Comparison of ENCODE assay signal across 11 mouse cellular contexts in genomic region chr5:105691645-105692044, GRCm38 (mm10). TPM values are rescaled to one million over a fixed set of nuclear protein-coding genes. Genes with fewer than 3 reads are reported as not detected.
DNase-seq lines count a peak whose midpoint lies in the region; ATAC-seq and TF ChIP-seq lines count a peak whose summit lies in the region.
"Had no signal": no experiment of that assay in that cellular context is flagged by ENCODE, and none has a peak within 500 bp of the region (broad histone marks: within the 10 kb centered on the region; RNA-seq: fewer than 3 reads in every experiment).

No protein-coding gene starts in this region.

- no peak overlapping the region for H3K4me3 ChIP-seq in lung, embryonic 14.5 days (ENCODE audit: low read depth, low read length)
- no peak overlapping the region for H3K4me3 ChIP-seq in liver, embryonic 13.5 days (replicated peaks)
- no peak overlapping the region for H3K4me3 ChIP-seq in forebrain, embryonic 15.5 days
- H3K4me3 ChIP-seq: midbrain, embryonic 15.5 days had no signal

- intact Hi-C loops in gastrocnemius, postnatal 36 days (cut with DNase I), result no loop called here

- H3K27ac ChIP-seq in lung, embryonic 14.5 days (ENCODE audit: low read depth), result no peak overlapping the region
- H3K27ac ChIP-seq in liver, embryonic 13.5 days, result no peak overlapping the region
- H3K27ac ChIP-seq in forebrain, embryonic 15.5 days (replicated peaks), result no peak overlapping the region
- H3K27ac ChIP-seq: midbrain, embryonic 15.5 days had no signal

- 79% methylated on average over 7 of the region's 7 CpGs for WGBS in lung, embryonic 14.5 days
- 59% methylated on average over 7 of the region's 7 CpGs for WGBS in liver, embryonic 13.5 days (ENCODE audit: insufficient replicate concordance)
- WGBS in forebrain, embryonic 15.5 days, result 82% methylated on average over 7 of the region's 7 CpGs

- no peak overlapping the region for H3K9ac ChIP-seq in lung, embryonic 14.5 days
- no peak overlapping the region for H3K9ac ChIP-seq in liver, embryonic 13.5 days
- no peak overlapping the region for H3K9ac ChIP-seq in forebrain, embryonic 15.5 days (replicated peaks)
- H3K9ac ChIP-seq: midbrain, embryonic 15.5 days had no signal

- H3K9me3 ChIP-seq in lung, embryonic 14.5 days (ENCODE audit: low read depth, low read length), result no peaks in the 10 kb centered on the region
- no peaks in the 10 kb centered on the region for H3K9me3 ChIP-seq in liver, embryonic 13.5 days (replicated peaks)
- no peaks in the 10 kb centered on the region for H3K9me3 ChIP-seq in forebrain, embryonic 15.5 days
- H3K9me3 ChIP-seq: midbrain, embryonic 15.5 days had no signal

- H3K27me3 ChIP-seq in lung, embryonic 14.5 days (ENCODE audit: insufficient read depth, low read length), result no peaks in the 10 kb centered on the region
- no peaks in the 10 kb centered on the region for H3K27me3 ChIP-seq in liver, embryonic 13.5 days
- no peaks in the 10 kb centered on the region for H3K27me3 ChIP-seq in forebrain, embryonic 15.5 days
- H3K27me3 ChIP-seq: midbrain, embryonic 15.5 days had no signal

- peak; percentile 53 for TF ChIP-seq CTCF in lung, embryonic 14.5 days (IDR thresholded peaks at IDR 0.05; ENCODE audit: low read depth)

- H3K36me3 ChIP-seq in lung, embryonic 14.5 days (ENCODE audit: insufficient read depth), result no peaks in the 10 kb centered on the region
- H3K36me3 ChIP-seq in liver, embryonic 13.5 days, result no peaks in the 10 kb centered on the region
- H3K36me3 ChIP-seq in forebrain, embryonic 15.5 days, result no peaks in the 10 kb centered on the region
- H3K36me3 ChIP-seq: midbrain, embryonic 15.5 days had no signal

- no peaks in the 10 kb centered on the region for H3K4me1 ChIP-seq in lung, embryonic 14.5 days (ENCODE audit: insufficient read depth)
- peaks cover 17% of the 10 kb centered on the region for H3K4me1 ChIP-seq in liver, embryonic 13.5 days (replicated peaks)
- H3K4me1 ChIP-seq in forebrain, embryonic 15.5 days, result no peaks in the 10 kb centered on the region
- H3K4me1 ChIP-seq: midbrain, embryonic 15.5 days had no signal

- ATAC-seq in lung, embryonic 14.5 days (ENCODE audit: insufficient read depth), result no peak
- ATAC-seq in liver, embryonic 13.5 days (ENCODE audit: low read depth), result no peak
- ATAC-seq in granulocyte monocyte progenitor cell, adult 5-6 weeks (replicated peaks; ENCODE audit: poor library complexity, severe bottlenecking), result no peak
- no peak for ATAC-seq in forebrain, embryonic 15.5 days (replicated peaks)
- ATAC-seq: midbrain, embryonic 15.5 days had no signal

- H3K4me2 ChIP-seq in lung, embryonic 14.5 days, result no peak overlapping the region
- H3K4me2 ChIP-seq in liver, embryonic 13.5 days, result no peak overlapping the region
- no peak overlapping the region for H3K4me2 ChIP-seq in forebrain, embryonic 15.5 days (replicated peaks)
- H3K4me2 ChIP-seq: midbrain, embryonic 15.5 days had no signal

- peak; percentile 26 for DNase-seq in gastrocnemius, adult 18-20 months (ENCODE audit: low spot score)
- DNase-seq in gastrocnemius, postnatal 36 days, result no peak
- no peak for DNase-seq in lung, embryonic 14.5 days
- no peak for DNase-seq in lung, postnatal 25 days (ENCODE audit: low spot score)
- peak; percentile 28 for DNase-seq in liver, embryonic 13.5 days
- DNase-seq in thymus, postnatal 4 days, result peak; percentile 79
- DNase-seq: cerebellum, postnatal 36 days; right cerebral cortex, postnatal 25 days had no signal

RNA-seq across cellular contexts. Expression of gene Lrrc8d, which starts 8.1 kb away (rescaled TPM):
- total RNA-seq in gastrocnemius, adult 18-20 months (2021), result 1 to 10 TPM; 3.3 to 5.0 TPM
- 1 to 10 TPM; 3.0 to 4.4 TPM for total RNA-seq in gastrocnemius, postnatal 36 days (2021)
- 25.0 and 27.1 TPM in 2 replicates for polyA plus RNA-seq in lung, embryonic 14.5 days (2014; fragmentation: Nextera tagmentation; extraction: Ambion mirVana)
- 9.4 and 11.4 TPM in 2 replicates for polyA plus RNA-seq in liver, embryonic 13.5 days (2015; fragmentation: Nextera tagmentation; extraction: Ambion mirVana)
- 44.6 and 45.0 TPM in 2 replicates for total RNA-seq in granulocyte monocyte progenitor cell, adult 5-6 weeks (2014; fragmentation: Nextera tagmentation)
- 15.5 and 15.7 TPM in 2 replicates for total RNA-seq in granulocyte monocyte progenitor cell, adult 5-6 weeks (2017)
- polyA plus RNA-seq in forebrain, embryonic 15.5 days (2015; fragmentation: Nextera tagmentation; extraction: Ambion mirVana), result 33.9 and 38.2 TPM in 2 replicates

Comparison
In these comparisons a context has a peak if more than half of its experiments do, and no peak if none do; other contexts are left out.
1. DNase-seq: peak in gastrocnemius, adult 18-20 months (single experiment), liver, embryonic 13.5 days (single experiment) and thymus, postnatal 4 days (single experiment); none in gastrocnemius, postnatal 36 days (0 of 2), lung, embryonic 14.5 days (single experiment) and lung, postnatal 25 days (single experiment).